In the genomic region with DNA sequence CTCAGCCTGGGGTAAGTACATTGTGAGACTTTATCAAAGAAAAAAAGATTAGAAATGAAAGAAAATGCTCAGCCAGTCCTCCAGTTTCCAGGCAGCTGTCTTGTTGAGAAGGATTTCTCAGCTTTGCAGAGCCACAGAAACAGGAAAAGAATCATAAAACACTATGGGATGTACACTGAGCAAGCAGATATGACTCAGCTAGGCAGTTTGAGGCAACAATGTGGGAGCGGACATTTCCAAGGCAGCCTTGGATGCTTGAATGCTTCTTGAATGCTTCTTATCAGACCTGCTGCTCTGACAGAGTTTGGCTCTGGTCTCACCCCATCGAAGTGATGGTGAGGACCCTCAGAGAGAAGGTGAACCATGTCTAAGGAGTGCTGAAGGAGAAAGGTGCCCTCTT, we compare ENCODE assay signal across 1 mouse cellular context.
TF ChIP-seq lines count a peak whose summit lies in the region.

No protein-coding gene starts in this region.

TF ChIP-seq in C2C12, 6 proteins besides CTCF, POLR2A, EP300 and RAD21:
- TF ChIP-seq FOSL1 (IDR thresholded peaks at IDR 0.05; ENCODE audit: insufficient read depth, low read length, poor library complexity, severe bottlenecking): no peak
- no peak for TF ChIP-seq MAX (IDR thresholded peaks at IDR 0.05)
- no peak for TF ChIP-seq CEBPB (IDR thresholded peaks at IDR 0.05; ENCODE audit: low read depth)
- no peak for TF ChIP-seq MYOG (IDR thresholded peaks at IDR 0.05; ENCODE audit: control insufficient read depth, extremely low read depth, insufficient read length)
- TF ChIP-seq MYOD1 (IDR thresholded peaks at IDR 0.05; ENCODE audit: control insufficient read depth, insufficient read length, low read depth): peak; percentile 11
- TF ChIP-seq USF1 (IDR thresholded peaks at IDR 0.05; ENCODE audit: low read depth): no peak
